Mouse (Mus musculus) erythroblast, embryonic 14.5 days (primary cell): ENCODE measurements around the gene Olfr293. TPM values are rescaled to one million over a fixed set of nuclear protein-coding genes. Genes with fewer than 3 reads are reported as not detected.

ENCODE experiments used
- H3K27me3 ChIP-seq: 2 replicates; pipeline ENCODE4 v1.6.1; 2012; ENCODE audit warnings: inconsistent platforms; ENCODE audit not compliant: control insufficient read depth
- H3K36me3 ChIP-seq: 2 replicates; pipeline ENCODE4 v1.6.1; 2012; ENCODE audit warnings: mild to moderate bottlenecking, inconsistent platforms; ENCODE audit not compliant: control insufficient read depth
- H3K4me1 ChIP-seq: 2 replicates; pipeline ENCODE4 v1.6.1; 2012; ENCODE audit warnings: inconsistent platforms; ENCODE audit not compliant: control insufficient read depth
- H3K4me3 ChIP-seq: replicated peaks from 2 replicates; pipeline ENCODE3; 2012; ENCODE audit warnings: moderate library complexity, mild to moderate bottlenecking, inconsistent platforms
- H3K9me3 ChIP-seq: 2 replicates; pipeline ENCODE4 v1.6.1; 2012; ENCODE audit warnings: low read length, inconsistent platforms, mixed read lengths; ENCODE audit not compliant: control insufficient read depth
- GATA1 ChIP-seq: IDR thresholded peaks from 2 replicates; pipeline ENCODE4 v1.6.1; 2012; ENCODE audit warnings: low read length, inconsistent platforms, mixed read lengths
- TAL1 ChIP-seq: IDR thresholded peaks from 3 replicates; pipeline ENCODE4 v1.6.1; 2012; ENCODE audit warnings: low read length, inconsistent platforms, mixed read lengths
- polyA plus RNA-seq: library from polyadenylated mRNA; stranded (reverse); fragments of >175 nt; gene quantifications from 2 replicates; pipeline ENCODE4 v1.2.3, GENCODE M21; 2012

The Olfr293 gene
- polyA plus RNA-seq: not detected in 2 replicates

GRCm38 (mm10) chr7:86648761-86649160, at the start of gene Olfr293:
TSS of gene Olfr293 (plus strand) at chr7:86649061.
- no peaks in the 10 kb centered on the region for H3K4me1 ChIP-seq
- H3K27me3 ChIP-seq: no peaks in the 10 kb centered on the region
- H3K36me3 ChIP-seq: no peaks in the 10 kb centered on the region
- TF ChIP-seq TAL1 (no peak), GATA1 (no peak)
- no peaks in the 10 kb centered on the region for H3K9me3 ChIP-seq
- H3K4me3 ChIP-seq: no peak within 1 kb of the TSS

GRCm38 (mm10) chr7:86616543-86616942, 32.3 kb upstream of the Olfr293 start, which contains the start of gene Olfr294:
TSS of gene Olfr294 (minus strand) at chr7:86616643.
- H3K4me1 ChIP-seq: no peaks in the 10 kb centered on the region
- no peaks in the 10 kb centered on the region for H3K9me3 ChIP-seq
- TF ChIP-seq TAL1 (no peak), GATA1 (no peak)
- no peaks in the 10 kb centered on the region for H3K27me3 ChIP-seq
- no peak within 1 kb of the TSS for H3K4me3 ChIP-seq
- H3K36me3 ChIP-seq: no peaks in the 10 kb centered on the region

DNA sequence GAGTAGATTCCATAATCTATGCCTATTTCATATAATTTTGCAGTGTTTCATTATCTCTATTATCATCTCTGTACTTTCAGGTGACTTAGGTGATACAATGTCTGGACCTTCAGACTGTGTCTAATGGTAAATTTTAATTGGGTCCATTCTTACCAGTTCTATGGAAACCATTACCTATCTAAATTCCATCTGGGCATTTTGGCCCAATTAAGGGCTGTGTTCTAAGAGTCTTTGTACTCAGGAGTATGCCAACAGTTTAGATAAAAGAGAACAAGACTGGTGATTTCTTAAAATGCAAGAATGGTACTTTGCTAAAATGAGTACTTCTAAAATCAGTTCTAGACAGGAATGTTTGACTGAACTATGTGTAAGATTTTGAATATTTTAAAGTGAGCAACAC, 39.2 kb downstream of the Olfr293 start, which contains the start of gene Olfr292:
Gene Olfr292 (plus strand): TSS at position 301 of the 400 bp plus-strand sequence.
- Histone ChIP-seq H3K36me3 (no peaks in the 10 kb centered on the region), H3K4me1 (no peaks in the 10 kb centered on the region), H3K27me3 (no peaks in the 10 kb centered on the region), H3K9me3 (no peaks in the 10 kb centered on the region), H3K4me3 (no peak within 1 kb of the TSS)
- no peak for TF ChIP-seq GATA1
- TF ChIP-seq TAL1: no peak

Other genes starting within 250 kb of the Olfr293 start
- gene Olfr301, start 245.2 kb upstream of the Olfr293 start, polyA plus RNA-seq: not detected in 2 replicates
- gene Olfr299, start 189.1 kb upstream of the Olfr293 start, polyA plus RNA-seq: not detected in 2 replicates
- not detected in 2 replicates for gene Olfr298, start 156.6 kb upstream of the Olfr293 start, polyA plus RNA-seq
- gene Olfr297, start 129.1 kb upstream of the Olfr293 start, polyA plus RNA-seq: not detected in 2 replicates
- not detected in 2 replicates for gene Olfr295, start 65.2 kb upstream of the Olfr293 start, polyA plus RNA-seq
- gene Olfr294, start 32.4 kb upstream of the Olfr293 start, polyA plus RNA-seq: not detected in 2 replicates
- gene Olfr292, start 39.3 kb downstream of the Olfr293 start, polyA plus RNA-seq: 0.01 TPM in 1 of 2 replicates, not detected in the other
- not detected in 2 replicates for gene Folh1, start 126.9 kb downstream of the Olfr293 start, polyA plus RNA-seq
- gene Vmn2r77, start 146.0 kb downstream of the Olfr293 start, polyA plus RNA-seq: not detected in 2 replicates